Mouse (Mus musculus): ENCODE results near the gene Gan. TPM values are rescaled to one million over a fixed set of nuclear protein-coding genes. Genes with fewer than 3 reads are reported as not detected.

The Gan gene
- 2.3 and 2.4 TPM in 2 replicates for polyA plus RNA-seq (2016; fragmentation: Nextera tagmentation; extraction: Ambion mirVana)

DNA sequence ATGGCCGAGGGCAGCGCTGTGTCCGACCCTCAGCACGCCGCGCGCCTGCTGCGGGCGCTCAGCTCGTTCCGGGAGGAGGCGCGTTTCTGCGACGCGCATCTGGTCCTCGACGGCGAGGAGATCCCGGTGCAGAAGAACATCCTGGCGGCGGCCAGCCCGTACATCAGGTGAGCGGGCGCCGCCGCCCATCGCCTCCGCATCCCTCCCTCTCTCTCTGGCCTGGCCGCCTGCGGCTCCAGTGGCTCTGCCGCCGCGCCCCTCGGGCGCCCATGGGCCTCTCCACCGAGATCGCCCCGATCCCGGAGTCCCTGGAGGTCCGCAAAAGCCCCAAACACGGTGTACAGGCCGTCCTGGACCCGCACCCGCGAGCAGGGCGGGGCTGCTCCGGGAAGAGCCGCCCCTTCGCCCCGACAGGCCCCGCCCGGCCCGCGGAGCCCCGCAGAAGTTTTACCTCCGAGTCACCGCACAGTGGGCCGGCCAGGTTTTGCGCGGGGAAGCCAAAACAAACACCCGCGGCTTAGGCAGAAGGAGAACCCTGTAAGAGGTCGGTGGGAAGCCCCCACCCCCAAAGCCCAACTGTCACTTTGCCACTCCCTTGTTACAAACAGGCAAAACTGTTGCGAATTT lies at the start of gene Gan:
Gene Gan, plus strand, starts transcription at position 1 of the 627 bp plus-strand sequence.
- no peaks in the 10 kb centered on the region for H3K9me3 ChIP-seq (replicated peaks)
- no peaks in the 10 kb centered on the region for H3K27me3 ChIP-seq (ENCODE audit: low read depth, poor library complexity, severe bottlenecking)
- no peaks in the 10 kb centered on the region for H3K36me3 ChIP-seq
- H3K27ac ChIP-seq (replicated peaks): peak within 1 kb of the TSS; percentile 92
- H3K4me1 ChIP-seq: peaks cover 42% of the 10 kb centered on the region
- peak within 1 kb of the TSS; percentile 87 for H3K4me3 ChIP-seq
- no peak for DNase-seq (ENCODE audit: low spot score)
- 1% methylated on average over 51 of the region's 65 CpGs for WGBS

DNA sequence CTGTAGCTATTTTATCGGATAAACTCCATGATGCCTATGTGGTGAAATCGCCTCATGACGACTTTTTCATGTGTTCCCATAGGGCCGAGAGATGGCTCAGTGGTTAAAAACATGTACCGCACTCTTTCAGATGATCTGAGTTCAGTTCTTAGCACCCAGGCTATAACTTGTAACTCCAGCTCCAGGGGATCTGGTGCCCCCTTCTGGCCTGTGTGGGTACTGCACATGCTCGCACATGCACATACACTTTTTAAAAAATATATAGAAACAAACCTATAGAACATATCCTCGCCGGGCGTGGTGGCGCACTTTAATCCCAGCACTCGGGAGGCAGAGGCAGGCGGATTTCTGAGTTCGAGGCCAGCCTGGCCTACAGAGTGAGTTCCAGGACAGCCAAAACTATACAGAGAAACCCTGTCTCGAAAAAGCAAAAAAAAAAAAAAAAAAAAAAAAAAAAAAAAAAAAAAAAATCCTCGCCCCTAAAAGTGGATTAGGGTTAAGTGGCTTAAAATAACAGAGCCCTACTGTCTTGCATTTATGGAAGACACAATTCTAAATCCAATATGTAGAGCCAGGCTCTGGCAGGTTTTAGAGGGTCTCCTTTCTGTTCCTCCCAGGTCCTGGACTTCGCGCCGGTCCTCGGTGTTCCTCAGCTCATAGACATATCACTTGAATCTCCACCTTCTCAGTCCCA lies 48.8 kb upstream of the Gan start:
- 90% methylated on average over 19 of the region's 19 CpGs for whole genome bisulfite sequencing
- H3K27ac ChIP-seq (replicated peaks): no peak overlapping the region
- no peak overlapping the region for H3K4me3 ChIP-seq
- no peaks in the 10 kb centered on the region for H3K36me3 ChIP-seq
- no peaks in the 10 kb centered on the region for H3K4me1 ChIP-seq
- H3K27me3 ChIP-seq (ENCODE audit: low read depth, poor library complexity, severe bottlenecking): no peaks in the 10 kb centered on the region
- no peaks in the 10 kb centered on the region for H3K9me3 ChIP-seq (replicated peaks)
- no peak for DNase-seq (ENCODE audit: low spot score)

DNA sequence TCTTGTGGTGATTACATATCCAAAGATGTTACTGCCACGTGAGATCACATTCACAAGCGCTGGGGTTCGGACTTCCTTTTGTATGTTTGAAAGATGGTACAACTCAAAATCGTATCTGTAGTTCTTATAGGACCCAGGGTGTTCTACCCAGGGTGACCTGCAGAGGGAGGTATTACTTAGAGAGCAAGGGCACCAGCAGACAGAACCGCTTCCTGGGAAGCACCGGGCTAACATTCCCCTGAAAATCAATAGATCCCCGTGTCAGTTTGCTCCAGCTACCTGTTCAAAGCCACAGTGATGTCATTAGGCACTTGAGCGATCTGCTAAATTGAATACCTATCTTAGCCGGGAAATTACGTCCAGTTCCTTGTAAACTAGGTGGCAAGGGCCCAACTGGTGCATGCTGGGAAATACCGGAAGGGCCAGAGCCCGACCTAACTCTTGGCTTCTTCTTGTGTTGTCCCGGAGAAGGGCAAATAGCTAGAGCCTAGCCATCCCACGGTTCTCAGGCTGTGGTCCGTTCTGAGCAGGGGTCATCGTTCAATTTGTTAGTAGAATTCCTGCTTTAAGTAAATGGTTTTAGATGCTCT lies 48.0 kb upstream of the Gan start:
- peak; percentile 36 for DNase-seq (ENCODE audit: low spot score)
- 55% methylated on average over 16 of the region's 16 CpGs for WGBS
- Histone ChIP-seq H3K4me3 (no peak overlapping the region), H3K36me3 (no peaks in the 10 kb centered on the region), H3K4me1 (peaks cover 1% of the 10 kb centered on the region; the same call in 1 of the 2 replicates), H3K27me3 (ENCODE audit: low read depth, poor library complexity, severe bottlenecking) (no peaks in the 10 kb centered on the region), H3K27ac (replicated peaks) (no peak overlapping the region), H3K9me3 (replicated peaks) (no peaks in the 10 kb centered on the region)

DNA sequence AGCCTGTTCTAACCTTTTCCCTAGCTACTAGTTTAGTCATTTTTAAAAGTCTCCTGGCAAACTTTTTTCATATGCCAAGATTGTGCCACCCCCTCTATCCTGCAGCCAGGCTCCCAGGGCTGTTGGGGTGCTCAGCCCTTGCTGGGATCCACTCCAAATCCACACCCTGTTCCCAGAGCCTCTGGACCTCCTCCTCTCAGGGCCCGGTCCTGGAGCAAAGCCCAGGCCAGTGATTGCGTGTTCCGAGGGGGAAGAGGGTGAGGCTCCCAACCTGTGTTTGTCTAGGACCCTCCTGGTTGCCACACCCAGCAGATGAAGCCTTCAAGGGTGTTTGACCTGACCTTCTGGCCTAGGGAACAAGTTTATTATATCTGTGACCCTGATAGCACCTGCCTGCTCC lies 46.3 kb upstream of the Gan start:
- 96% methylated on average over 3 of the region's 3 CpGs for WGBS
- H3K9me3 ChIP-seq (replicated peaks): no peaks in the 10 kb centered on the region
- no peak overlapping the region for H3K27ac ChIP-seq (replicated peaks)
- no peaks in the 10 kb centered on the region for H3K27me3 ChIP-seq (ENCODE audit: low read depth, poor library complexity, severe bottlenecking)
- H3K36me3 ChIP-seq: no peaks in the 10 kb centered on the region
- no peak for DNase-seq (ENCODE audit: low spot score)
- no peak overlapping the region for H3K4me3 ChIP-seq
- H3K4me1 ChIP-seq: peaks cover 17% of the 10 kb centered on the region

- WGBS: 81% methylated on average over 8 of the region's 8 CpGs
- DNase-seq (ENCODE audit: low spot score): no peak
- Histone ChIP-seq H3K27me3 (ENCODE audit: low read depth, poor library complexity, severe bottlenecking) (no peaks in the 10 kb centered on the region), H3K9me3 (replicated peaks) (no peaks in the 10 kb centered on the region), H3K27ac (replicated peaks) (no peak overlapping the region), H3K4me1 (peaks cover 17% of the 10 kb centered on the region), H3K36me3 (no peaks in the 10 kb centered on the region), H3K4me3 (no peak overlapping the region)
These were observed 45.7 kb upstream of the Gan start for GRCm38 (mm10) chr8:117112261-117112660.

DNA sequence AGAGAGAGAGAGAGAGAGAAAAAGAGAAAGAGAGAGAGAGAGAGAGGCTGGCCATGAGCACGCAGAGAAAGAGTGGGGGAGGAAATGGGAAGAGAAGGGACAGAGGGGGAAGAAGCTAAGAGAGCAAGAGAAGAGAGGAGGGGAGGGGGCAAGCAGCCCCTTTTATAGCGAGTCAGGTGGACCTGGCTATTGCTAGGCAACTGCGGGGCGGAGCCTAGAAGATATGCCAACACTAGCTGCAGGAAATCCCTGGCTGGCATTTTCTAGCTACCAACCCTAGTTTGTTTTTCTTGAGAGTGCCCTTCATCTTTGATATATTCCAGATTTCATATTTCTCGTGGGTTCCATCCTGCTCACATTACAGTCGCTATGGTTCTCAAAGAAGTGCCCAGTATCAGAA lies 42.8 kb upstream of the Gan start:
- Histone ChIP-seq H3K36me3 (no peaks in the 10 kb centered on the region), H3K9me3 (replicated peaks) (no peaks in the 10 kb centered on the region), H3K27ac (replicated peaks) (no peak overlapping the region), H3K4me1 (peaks cover 17% of the 10 kb centered on the region), H3K4me3 (no peak overlapping the region), H3K27me3 (ENCODE audit: low read depth, poor library complexity, severe bottlenecking) (no peaks in the 10 kb centered on the region)
- no peak for DNase-seq (ENCODE audit: low spot score)
- WGBS: 52% methylated on average over 6 of the region's 6 CpGs

GRCm38 (mm10) chr8:117115676-117116446 lies 42.1 kb upstream of the Gan start:
- DNase-seq (ENCODE audit: low spot score): no peak
- peak overlapping the region; percentile 28; the same call in 1 of the 2 replicates for H3K4me3 ChIP-seq

DNA sequence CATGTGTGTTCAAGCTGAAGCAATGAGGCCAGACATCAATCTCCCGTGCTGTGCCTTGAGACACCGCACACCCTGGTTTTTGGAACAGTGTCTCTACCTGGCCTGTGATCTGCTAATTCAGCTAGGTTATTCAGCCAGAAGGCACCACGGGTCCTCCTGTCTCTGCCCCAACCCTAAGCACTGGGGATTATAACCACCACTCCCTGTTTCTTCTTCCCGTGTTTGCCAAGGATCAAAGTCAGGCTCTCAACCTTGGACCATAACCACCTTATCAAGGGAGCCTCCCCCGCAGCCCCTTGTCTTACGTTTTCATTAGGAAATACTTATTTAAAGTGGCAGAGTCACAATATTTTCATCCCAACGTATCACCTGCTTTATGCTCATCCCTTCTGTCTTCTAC lies 41.4 kb upstream of the Gan start:
- WGBS: 83% methylated on average over 7 of the region's 7 CpGs
- Histone ChIP-seq H3K4me1 (peaks cover 17% of the 10 kb centered on the region), H3K9me3 (replicated peaks) (no peaks in the 10 kb centered on the region)

More at GRCm38 (mm10) chr8:117115676-117116446, 42.1 kb upstream of the Gan start:
- WGBS: 10% methylated on average over 13 of the region's 13 CpGs
- Histone ChIP-seq H3K36me3 (no peaks in the 10 kb centered on the region), H3K27ac (replicated peaks) (peak overlapping the region; percentile 17; the same call in 1 of the 2 replicates), H3K4me1 (peaks cover 17% of the 10 kb centered on the region), H3K9me3 (replicated peaks) (no peaks in the 10 kb centered on the region), H3K27me3 (ENCODE audit: low read depth, poor library complexity, severe bottlenecking) (no peaks in the 10 kb centered on the region)

DNA sequence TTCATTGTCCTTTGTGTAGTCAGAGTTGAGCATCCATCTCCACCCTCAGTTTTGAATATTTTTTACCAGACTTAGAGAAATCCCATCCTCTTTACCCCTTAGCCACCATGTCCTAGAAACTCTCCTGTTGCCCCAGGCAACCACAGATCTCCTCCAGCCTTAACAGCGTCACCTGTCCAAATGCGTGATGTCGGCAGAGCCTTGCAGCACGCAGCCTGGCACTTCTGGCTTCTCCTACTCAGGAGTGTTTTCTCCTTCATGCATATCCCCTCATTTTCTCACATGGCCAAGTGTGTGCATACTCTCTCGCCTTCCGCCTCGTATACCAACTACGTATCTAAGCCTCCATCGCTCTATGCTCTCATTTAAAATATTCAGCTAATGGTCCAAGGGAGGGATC lies 39.5 kb upstream of the Gan start:
- no peak for DNase-seq (ENCODE audit: low spot score)
- Histone ChIP-seq H3K4me3 (no peak overlapping the region), H3K9me3 (replicated peaks) (no peaks in the 10 kb centered on the region), H3K4me1 (peaks cover 17% of the 10 kb centered on the region), H3K36me3 (no peaks in the 10 kb centered on the region), H3K27me3 (ENCODE audit: low read depth, poor library complexity, severe bottlenecking) (no peaks in the 10 kb centered on the region), H3K27ac (replicated peaks) (no peak overlapping the region)
- WGBS: 92% methylated on average over 9 of the region's 9 CpGs

More for the DNA sequence above, 41.4 kb upstream of the Gan start:
- no peak for DNase-seq (ENCODE audit: low spot score)
- Histone ChIP-seq H3K36me3 (no peaks in the 10 kb centered on the region), H3K4me3 (no peak overlapping the region), H3K27ac (replicated peaks) (no peak overlapping the region), H3K27me3 (ENCODE audit: low read depth, poor library complexity, severe bottlenecking) (no peaks in the 10 kb centered on the region)

DNA sequence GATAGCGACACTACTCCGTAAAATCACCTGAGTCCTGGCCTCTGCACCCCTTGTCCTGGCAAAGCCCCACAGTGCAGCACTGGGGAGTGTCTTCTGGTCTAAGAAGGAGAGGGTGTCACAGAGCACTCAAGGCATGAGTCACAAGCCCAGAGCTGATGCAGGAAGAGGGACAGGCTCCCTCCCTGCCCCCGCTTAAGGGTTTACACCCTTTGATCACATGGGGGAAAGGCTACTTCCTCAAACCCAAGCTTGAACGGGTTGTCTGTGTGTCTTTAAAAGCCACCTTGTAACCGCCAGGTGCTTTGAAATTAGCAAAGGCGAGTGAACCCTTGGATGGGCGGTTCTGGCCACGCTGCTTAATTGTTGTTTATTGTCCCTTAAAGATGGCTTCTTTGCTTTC lies 36.7 kb upstream of the Gan start:
- no peaks in the 10 kb centered on the region for H3K9me3 ChIP-seq (replicated peaks)
- 66% methylated on average over 8 of the region's 8 CpGs for WGBS

GRCm38 (mm10) chr8:117123850-117124633 lies 33.9 kb upstream of the Gan start:
- Histone ChIP-seq H3K4me3 (no peak overlapping the region), H3K9me3 (replicated peaks) (no peaks in the 10 kb centered on the region), H3K4me1 (no peaks in the 10 kb centered on the region), H3K27me3 (ENCODE audit: low read depth, poor library complexity, severe bottlenecking) (no peaks in the 10 kb centered on the region), H3K27ac (replicated peaks) (no peak overlapping the region), H3K36me3 (no peaks in the 10 kb centered on the region)
- DNase-seq (ENCODE audit: low spot score): no peak
- WGBS: 79% methylated on average over 13 of the region's 13 CpGs

More for the DNA sequence above, 36.7 kb upstream of the Gan start:
- no peaks in the 10 kb centered on the region for H3K27me3 ChIP-seq (ENCODE audit: low read depth, poor library complexity, severe bottlenecking)
- H3K4me1 ChIP-seq: peaks cover 2% of the 10 kb centered on the region; the same call in 1 of the 2 replicates
- no peak overlapping the region for H3K27ac ChIP-seq (replicated peaks)
- H3K36me3 ChIP-seq: no peaks in the 10 kb centered on the region
- DNase-seq (ENCODE audit: low spot score): no peak
- no peak overlapping the region for H3K4me3 ChIP-seq

DNA sequence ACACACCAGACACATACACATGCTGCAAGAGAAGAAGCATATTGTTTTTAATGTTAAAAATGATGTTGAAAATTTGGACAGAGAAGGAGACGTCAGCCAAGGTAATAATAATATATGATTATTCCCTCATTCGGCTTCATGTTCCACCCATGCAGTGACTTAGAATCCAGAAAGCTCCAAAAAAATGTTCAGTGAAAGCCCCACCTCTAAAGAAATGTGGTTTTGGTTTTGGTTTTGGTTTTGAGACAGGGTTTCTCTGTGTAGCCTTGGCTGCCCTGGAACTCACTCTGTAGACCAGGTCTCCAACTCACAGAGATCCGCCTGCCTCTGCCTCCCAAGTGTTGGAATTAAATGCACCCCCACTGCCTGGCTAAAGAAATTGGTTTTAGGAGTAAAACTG lies 32.1 kb upstream of the Gan start:
- Histone ChIP-seq H3K4me1 (no peaks in the 10 kb centered on the region), H3K27ac (replicated peaks) (no peak overlapping the region), H3K9me3 (replicated peaks) (no peaks in the 10 kb centered on the region), H3K27me3 (ENCODE audit: low read depth, poor library complexity, severe bottlenecking) (no peaks in the 10 kb centered on the region), H3K4me3 (no peak overlapping the region), H3K36me3 (no peaks in the 10 kb centered on the region)
- WGBS: 91% methylated on average over 3 of the region's 3 CpGs
- no peak for DNase-seq (ENCODE audit: low spot score)

Data from midbrain, embryonic 10.5 days (tissue).